Mouse (Mus musculus) midbrain, embryonic 12.5 days (tissue): ENCODE measurements around the gene Pepd. TPM values are rescaled to one million over a fixed set of nuclear protein-coding genes. Genes with fewer than 3 reads are reported as not detected.

Experiments used
- ATAC-seq: fragments of 200-750 bp; cut with Nextera tagmentation; 2 replicates; pipeline ENCODE4 v1.8.0; 2017; ENCODE audit warnings: low read depth, moderate TSS enrichment, moderate library complexity; ENCODE audit not compliant: low FRiP score
- H3K27ac ChIP-seq: fragments of 300-500 bp; sonication (generic); replicated peaks from 2 replicates; pipeline ENCODE4 v1.5.1; 2016; ENCODE audit warnings: mild to moderate bottlenecking
- H3K27me3 ChIP-seq: fragments of 300-500 bp; sonication (generic); 2 replicates; pipeline ENCODE4 v1.6.1; 2016; ENCODE audit warnings: mild to moderate bottlenecking
- H3K36me3 ChIP-seq: fragments of 300-500 bp; sonication (generic); 2 replicates; pipeline ENCODE4 v1.6.1; 2016
- H3K4me1 ChIP-seq: fragments of 300-500 bp; sonication (generic); 2 replicates; pipeline ENCODE4 v1.6.1; 2016
- H3K4me2 ChIP-seq: fragments of 300-500 bp; sonication (generic); replicated peaks from 2 replicates; pipeline ENCODE4 v1.6.1; 2016; ENCODE audit warnings: mild to moderate bottlenecking, moderate library complexity
- H3K4me3 ChIP-seq: fragments of 300-500 bp; sonication (generic); 2 replicates; pipeline ENCODE4 v1.5.1; 2016; ENCODE audit warnings: mild to moderate bottlenecking
- H3K9ac ChIP-seq: fragments of 300-500 bp; sonication (generic); replicated peaks from 2 replicates; pipeline ENCODE4 v1.6.1; 2016; ENCODE audit warnings: mild to moderate bottlenecking, moderate library complexity
- H3K9me3 ChIP-seq: fragments of 300-500 bp; sonication (generic); 2 replicates; pipeline ENCODE4 v1.6.1; 2016; ENCODE audit warnings: mild to moderate bottlenecking
- WGBS: fragments of 180-500 bp; shearing (Covaris S2); methylation state at CpG from one replicate; pipeline ENCODE4 v1.1.7; 2016; 5-methylcytosine and 5-hydroxymethylcytosine counted together
- microRNA-seq: library from miRNA; unstranded; fragments of <30 nt; microRNA quantifications from one replicate; pipeline ENCODE4, GENCODE M21; 2017
- polyA plus RNA-seq: library from polyadenylated mRNA; unstranded; fragments of >200 nt; fragmentation: Nextera tagmentation; extraction: Ambion mirVana; gene quantifications from 2 replicates; pipeline ENCODE4 v1.2.1, GENCODE M21; 2016

Pepd gene
- polyA plus RNA-seq, 1 experiment from 2014 or later: 59.1 TPM

DNA sequence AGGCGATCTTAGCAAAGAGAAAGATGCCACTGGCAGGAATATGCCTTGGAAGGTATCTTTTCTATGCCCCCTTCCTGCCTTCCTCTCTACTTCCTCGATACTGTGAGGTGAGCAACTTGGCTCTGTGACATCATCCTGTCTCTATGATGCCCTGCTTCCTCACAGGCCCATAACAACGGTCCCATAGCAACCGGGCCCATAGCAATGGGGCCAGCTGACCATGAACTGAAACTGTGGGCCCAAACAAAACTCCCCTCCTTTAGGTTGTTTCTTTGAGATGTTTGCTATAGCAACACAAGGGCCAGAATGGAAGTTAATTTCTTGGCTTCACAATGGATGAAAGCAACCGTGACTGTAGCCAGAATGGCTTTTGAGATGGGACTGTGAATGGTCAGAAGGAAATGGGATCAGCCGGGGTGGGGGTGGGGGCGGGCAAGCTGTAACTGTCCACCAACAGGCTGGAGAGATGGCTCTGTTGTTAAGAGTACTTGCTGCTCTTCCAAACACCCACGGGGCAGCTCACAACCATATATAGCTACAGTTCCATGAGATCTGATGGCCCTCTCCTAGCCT lies 154.5 kb downstream of the Pepd start:
- Histone ChIP-seq H3K4me1 (no peaks in the 10 kb centered on the region), H3K27me3 (0 out of 2 replicates have a peak, but pooled peaks cover 2% of the 10 kb centered on the region), H3K9me3 (no peaks in the 10 kb centered on the region), H3K36me3 (no peaks in the 10 kb centered on the region), H3K4me3 (no peak overlapping the region), H3K4me2 (no peak overlapping the region), H3K27ac (no peak overlapping the region), H3K9ac (no peak overlapping the region)
- 55% methylated on average over 8 of the region's 8 CpGs for WGBS
- ATAC-seq: no peak

GRCm38 (mm10) chr7:35076645-35077044 lies 164.5 kb downstream of the Pepd start:
- ATAC-seq: no peak
- H3K4me3 ChIP-seq: no peak overlapping the region
- no peak overlapping the region for H3K4me2 ChIP-seq
- no peaks in the 10 kb centered on the region for H3K4me1 ChIP-seq
- H3K9me3 ChIP-seq: no peaks in the 10 kb centered on the region
- H3K27me3 ChIP-seq: no peaks in the 10 kb centered on the region; the same call in 1 of the 2 replicates
- H3K27ac ChIP-seq: no peak overlapping the region
- H3K36me3 ChIP-seq: no peaks in the 10 kb centered on the region
- WGBS: 38% methylated on average over 5 of the region's 5 CpGs
- no peak overlapping the region for H3K9ac ChIP-seq

DNA sequence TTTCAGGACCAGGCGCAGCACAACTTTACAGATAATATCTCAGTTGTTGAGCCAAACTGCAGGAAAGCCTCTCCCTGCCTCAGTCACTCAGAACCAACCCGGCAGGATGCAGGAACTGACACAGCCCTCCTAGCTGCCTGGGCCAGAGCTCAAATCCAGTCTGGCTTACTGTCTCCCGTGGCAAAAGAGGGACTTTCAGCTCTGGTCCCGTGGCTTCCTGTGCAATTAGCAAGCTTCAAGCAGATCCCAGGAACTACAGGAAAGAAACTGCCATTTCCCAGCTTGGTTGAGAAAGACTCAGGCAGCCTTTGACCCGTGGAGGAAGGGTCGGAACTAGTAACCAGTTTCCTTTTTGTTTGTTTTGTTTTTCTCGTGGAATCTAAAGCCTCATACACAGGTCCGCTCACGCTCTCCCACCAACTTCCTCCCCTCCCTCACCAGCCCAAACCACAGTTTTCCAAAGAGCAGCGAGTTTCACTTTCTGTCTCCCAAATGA lies 168.7 kb downstream of the Pepd start:
- H3K4me2 ChIP-seq: no peak overlapping the region
- no peak overlapping the region for H3K4me3 ChIP-seq
- no peaks in the 10 kb centered on the region for H3K36me3 ChIP-seq
- H3K27ac ChIP-seq: no peak overlapping the region
- ATAC-seq: no peak
- H3K9ac ChIP-seq: no peak overlapping the region
- 52% methylated on average over 10 of the region's 10 CpGs for WGBS
- no peaks in the 10 kb centered on the region for H3K4me1 ChIP-seq
- no peaks in the 10 kb centered on the region for H3K9me3 ChIP-seq
- H3K27me3 ChIP-seq: no peaks in the 10 kb centered on the region; the same call in 1 of the 2 replicates

GRCm38 (mm10) chr7:35081406-35082104 lies 169.4 kb downstream of the Pepd start:
- Histone ChIP-seq H3K27ac (no peak overlapping the region), H3K36me3 (no peaks in the 10 kb centered on the region), H3K4me1 (peaks cover 4% of the 10 kb centered on the region; the same call in 1 of the 2 replicates), H3K9me3 (no peaks in the 10 kb centered on the region), H3K9ac (no peak overlapping the region), H3K4me2 (no peak overlapping the region), H3K4me3 (no peak overlapping the region), H3K27me3 (no peaks in the 10 kb centered on the region; the same call in 1 of the 2 replicates)
- ATAC-seq: no peak
- WGBS: 75% methylated on average over 9 of the region's 9 CpGs

DNA sequence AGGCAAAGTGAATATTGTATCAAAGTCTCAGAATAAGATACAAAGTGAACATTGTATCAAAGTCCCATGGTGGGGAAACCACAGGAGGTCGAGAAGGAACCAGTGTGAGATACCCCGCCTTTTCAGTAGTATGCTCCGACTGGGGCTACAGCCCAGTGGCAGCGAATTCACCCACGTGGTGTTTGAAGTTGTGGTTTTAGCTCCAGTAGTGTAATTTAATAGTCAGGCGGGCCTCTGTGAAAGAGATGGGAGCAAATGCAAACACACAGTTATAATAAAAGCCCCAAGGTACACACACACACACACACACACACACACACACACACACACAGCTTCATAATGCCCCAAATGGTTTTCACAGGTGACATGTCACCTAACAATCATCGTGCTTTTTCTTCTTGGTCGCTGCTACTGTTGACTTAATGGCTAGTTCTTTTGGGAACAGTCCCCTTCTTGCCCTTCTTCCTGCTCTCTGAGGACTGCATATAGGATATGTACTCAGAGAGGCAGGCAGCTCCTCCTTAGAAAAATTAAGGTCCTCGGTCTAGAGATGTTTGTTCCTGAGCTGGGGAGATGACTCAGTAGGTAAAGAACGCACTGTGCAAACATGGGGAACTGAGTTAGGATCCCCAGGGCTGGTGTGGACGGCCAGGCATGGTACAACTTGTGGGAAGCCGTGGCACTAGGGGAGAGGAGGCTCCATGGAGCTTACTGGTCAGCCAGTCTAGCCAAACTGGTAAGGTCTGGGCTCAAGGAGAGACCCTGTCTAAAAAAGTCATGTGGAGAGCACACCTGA lies 172.6 kb downstream of the Pepd start:
- Histone ChIP-seq H3K27me3 (no peaks in the 10 kb centered on the region; the same call in 1 of the 2 replicates), H3K4me2 (no peak overlapping the region), H3K9ac (no peak overlapping the region), H3K4me1 (peaks cover 13% of the 10 kb centered on the region; the same call in 1 of the 2 replicates), H3K36me3 (no peaks in the 10 kb centered on the region), H3K4me3 (no peak overlapping the region), H3K27ac (no peak overlapping the region), H3K9me3 (no peaks in the 10 kb centered on the region)
- ATAC-seq: no peak
- WGBS: 84% methylated on average over 12 of the region's 12 CpGs

DNA sequence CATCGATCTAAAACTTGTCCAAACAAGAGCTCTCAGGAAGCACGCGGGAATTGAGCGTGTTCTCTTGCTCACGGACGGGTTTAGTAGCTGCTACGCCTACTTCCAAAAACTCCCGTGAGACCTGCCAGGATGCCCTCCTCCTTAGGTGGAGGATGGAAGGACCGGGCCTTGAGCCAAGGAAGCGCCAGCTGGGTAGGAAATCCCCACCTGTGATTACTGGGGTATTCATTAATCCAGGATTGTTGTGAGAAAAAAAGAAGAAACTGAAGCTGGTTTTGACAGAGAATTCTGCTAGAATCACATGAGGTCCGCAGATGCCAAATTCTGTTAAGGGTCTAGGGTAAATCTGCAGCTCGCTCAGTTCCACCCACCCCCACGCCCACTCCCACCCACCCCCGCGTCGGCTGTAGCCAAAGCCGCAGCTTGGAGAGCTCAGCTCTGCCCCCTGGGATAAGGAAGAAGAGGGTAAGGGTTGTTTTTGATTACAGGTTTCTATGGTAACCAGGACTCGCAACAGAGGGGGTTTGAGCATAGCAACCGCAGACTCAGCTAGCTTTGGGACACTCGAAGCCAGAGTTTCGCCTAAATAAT lies 174.2 kb downstream of the Pepd start:
- 0 out of 2 replicates have a peak overlapping the region, but pooled peaks have one; percentile 25 for H3K27ac ChIP-seq
- H3K4me2 ChIP-seq: peak overlapping the region; percentile 53
- no peaks in the 10 kb centered on the region for H3K27me3 ChIP-seq
- peak overlapping the region; percentile 21 for H3K4me3 ChIP-seq
- H3K9me3 ChIP-seq: no peaks in the 10 kb centered on the region
- H3K36me3 ChIP-seq: no peaks in the 10 kb centered on the region
- peak; percentile 85 for ATAC-seq
- H3K4me1 ChIP-seq: peaks cover 13% of the 10 kb centered on the region; the same call in 1 of the 2 replicates
- 2% methylated on average over 21 of the region's 21 CpGs for WGBS
- H3K9ac ChIP-seq: no peak overlapping the region; the same call in 1 of the 2 replicates

DNA sequence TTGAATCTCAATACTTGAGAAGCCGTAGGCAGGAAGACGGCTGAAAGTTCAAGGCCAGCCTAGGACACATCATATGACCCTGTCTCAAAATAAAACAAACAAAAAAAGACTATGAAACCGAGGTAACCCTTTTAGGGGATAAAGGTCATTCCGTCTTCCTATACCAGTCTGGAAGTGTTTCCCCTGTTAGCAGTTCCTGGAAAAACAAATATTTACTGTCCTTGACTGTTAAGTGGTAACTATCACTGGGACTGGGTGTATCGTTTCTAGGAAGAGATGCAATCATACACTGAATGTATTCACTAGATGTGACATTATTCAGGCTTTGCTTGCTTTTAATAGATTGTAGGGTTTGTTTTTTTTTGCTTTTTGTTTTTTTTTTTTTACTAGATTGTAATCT lies 178.4 kb downstream of the Pepd start:
- no peak for ATAC-seq
- peaks cover 13% of the 10 kb centered on the region; the same call in 1 of the 2 replicates for H3K4me1 ChIP-seq
- WGBS: 85% methylated on average over 5 of the region's 5 CpGs

More for the DNA sequence above, 178.4 kb downstream of the Pepd start:
- Histone ChIP-seq H3K36me3 (no peaks in the 10 kb centered on the region), H3K27me3 (no peaks in the 10 kb centered on the region; the same call in 1 of the 2 replicates), H3K9me3 (no peaks in the 10 kb centered on the region), H3K9ac (no peak overlapping the region), H3K4me2 (no peak overlapping the region), H3K4me3 (no peak overlapping the region), H3K27ac (no peak overlapping the region)

Small RNA genes lying within 50 kb of the gene (microRNA-seq; reads per million reads assigned to microRNA genes)
- gene Gm25033: not detected

Other genes starting within 250 kb of the Pepd start
- 15.7 and 18.9 TPM in 2 replicates for gene Chst8, start 99.7 kb upstream of the Pepd start, polyA plus RNA-seq
- 50.4 and 52.8 TPM in 2 replicates for gene Cebpg, start 144.2 kb downstream of the Pepd start, polyA plus RNA-seq
- 0.77 TPM in 2 replicates for gene Cebpa, start 206.9 kb downstream of the Pepd start, polyA plus RNA-seq